8 mouse cellular contexts compared by ENCODE assay signal in genomic region chr17:46159236-46159635, GRCm38 (mm10). TPM values are rescaled to one million over a fixed set of nuclear protein-coding genes. Genes with fewer than 3 reads are reported as not detected.
DNase-seq lines count a peak whose midpoint lies in the region; ATAC-seq and TF ChIP-seq lines count a peak whose summit lies in the region.

No protein-coding gene starts in this region.

- H3K36me3 ChIP-seq in heart, adult 2 months (ENCODE audit: control insufficient read depth, insufficient read depth, low read length), result no peaks in the 10 kb centered on the region
- H3K36me3 ChIP-seq in limb, embryonic 12.5 days, result peaks cover 15% of the 10 kb centered on the region
- peaks cover 2% of the 10 kb centered on the region; the same call in 1 of the 2 replicates for H3K36me3 ChIP-seq in stomach, postnatal 0 days (ENCODE audit: control insufficient read depth, insufficient read depth, low read length)

- H3K27me3 ChIP-seq in heart, adult 2 months (ENCODE audit: control insufficient read depth, insufficient read depth, low read length), result no peaks in the 10 kb centered on the region
- no peaks in the 10 kb centered on the region for H3K27me3 ChIP-seq in limb, embryonic 12.5 days
- no peaks in the 10 kb centered on the region for H3K27me3 ChIP-seq in stomach, postnatal 0 days (ENCODE audit: control insufficient read depth, insufficient read depth, low read length)

- TF ChIP-seq CTCF in heart, adult 2 months (IDR thresholded peaks at IDR 0.05), result no peak
- no peak for TF ChIP-seq CTCF in stomach, postnatal 0 days (IDR thresholded peaks at IDR 0.05; ENCODE audit: low read depth)

- H3K9ac ChIP-seq in heart, adult 2 months (ENCODE audit: low read depth, low read length), result no peak overlapping the region
- H3K9ac ChIP-seq in limb, embryonic 12.5 days (replicated peaks), result no peak overlapping the region
- H3K9ac ChIP-seq in stomach, postnatal 0 days (ENCODE audit: low read length), result no peak overlapping the region

- no peak for ATAC-seq in limb, embryonic 12.5 days (ENCODE audit: insufficient number of reproducible peaks, insufficient read depth, low FRiP score, low TSS enrichment, low read depth)
- no peak; the same call in 1 of the 2 replicates for ATAC-seq in stomach, postnatal 0 days (ENCODE audit: low FRiP score, low TSS enrichment)
- ATAC-seq in monocyte, adult 5-6 weeks (replicated peaks; ENCODE audit: insufficient number of reproducible peaks, low FRiP score, low TSS enrichment, poor library complexity, severe bottlenecking), result no peak

- no peak for TF ChIP-seq POLR2A in heart, adult 2 months (IDR thresholded peaks at IDR 0.05; ENCODE audit: insufficient read depth, low read depth, low read length)

- H3K27ac ChIP-seq in heart, adult 2 months, result peak overlapping the region; percentile 95
- no peak overlapping the region; the same call in 1 of the 2 replicates for H3K27ac ChIP-seq in limb, embryonic 12.5 days
- H3K27ac ChIP-seq in stomach, postnatal 0 days (replicated peaks), result peak overlapping the region; percentile 92

- no peak overlapping the region; the same call in 1 of the 2 replicates for H3K4me3 ChIP-seq in heart, adult 2 months
- H3K4me3 ChIP-seq in limb, embryonic 12.5 days (replicated peaks), result peak overlapping the region; percentile 73; the same call in 1 of the 2 replicates
- peak overlapping the region; percentile 80 for H3K4me3 ChIP-seq in stomach, postnatal 0 days (ENCODE audit: low read depth, low read length)

- peak overlapping the region; percentile 83; the same call in 1 of the 2 replicates for H3K4me2 ChIP-seq in limb, embryonic 12.5 days
- H3K4me2 ChIP-seq in stomach, postnatal 0 days (replicated peaks; ENCODE audit: low read depth), result peak overlapping the region; percentile 73; the same call in 1 of the 2 replicates

- 19% methylated on average over 2 of the region's 2 CpGs for WGBS in heart, adult 2 months
- WGBS in limb, embryonic 12.5 days, result 64% methylated on average over 2 of the region's 2 CpGs
- WGBS in stomach, postnatal 0 days, result 49% methylated on average over 2 of the region's 2 CpGs

- no peak for TF ChIP-seq EP300 in heart, adult 2 months (IDR thresholded peaks at IDR 0.05; ENCODE audit: insufficient read depth, low read depth, low read length)
- TF ChIP-seq EP300 in stomach, postnatal 0 days (optimal IDR thresholded peaks at IDR 0.05), result no peak

- DNase-seq in heart, adult 2 months, result no peak
- no peak for DNase-seq in heart, adult 8-10 months (ENCODE audit: low spot score)
- peak; percentile 59 for DNase-seq in spleen, adult 12 weeks (ENCODE audit: low spot score)
- no peak for DNase-seq in spleen, adult 18-20 months
- no peak for DNase-seq in stomach, postnatal 0 days (ENCODE audit: low spot score)
- DNase-seq in cerebellum, adult 18-20 months, result no peak

- H3K9me3 ChIP-seq in limb, embryonic 12.5 days, result no peaks in the 10 kb centered on the region
- H3K9me3 ChIP-seq in stomach, postnatal 0 days (ENCODE audit: control insufficient read depth, low read length), result no peaks in the 10 kb centered on the region

- H3K79me2 ChIP-seq in heart, adult 2 months (replicated peaks; ENCODE audit: control insufficient read depth, insufficient read depth, low read length), result no peaks in the 10 kb centered on the region

- intact Hi-C loops in heart, adult 2 months (cut with DNase I), result loop anchor here (10.0 kb wide), 1 partner anchor 574 kb away; no protein-coding TSS in a partner anchor

- peaks cover 10% of the 10 kb centered on the region for H3K4me1 ChIP-seq in heart, adult 2 months (ENCODE audit: control insufficient read depth, insufficient read depth, low read length)
- peaks cover 22% of the 10 kb centered on the region for H3K4me1 ChIP-seq in limb, embryonic 12.5 days (replicated peaks)
- no peaks in the 10 kb centered on the region; the same call in 1 of the 2 replicates for H3K4me1 ChIP-seq in stomach, postnatal 0 days (replicated peaks; ENCODE audit: control insufficient read depth, insufficient read depth)

RNA-seq across cellular contexts. Expression of gene Gtpbp2, which starts 1.6 kb away (rescaled TPM):
- total RNA-seq in heart, adult 2 months (2021), result 10 to 100 TPM; 55.2 to 57.3 TPM
- 94.4 and 132 TPM in 2 replicates for polyA plus RNA-seq in heart, adult 2 months (2012; rRNA removed)
- total RNA-seq in heart, adult 8-10 months (2022), result 10 to 100 TPM; 55.8 to 74.5 (median 59.0) TPM
- polyA plus RNA-seq in limb, embryonic 12.5 days (2016; fragmentation: Nextera tagmentation; extraction: Ambion mirVana), result 46.5 and 51.0 TPM in 2 replicates
- 21.2 and 21.6 TPM in 2 replicates for polyA plus RNA-seq in stomach, postnatal 0 days (2015; fragmentation: Nextera tagmentation; extraction: Ambion mirVana)
- total RNA-seq in monocyte, adult 5-6 weeks (2017), result 84.1 to 127 TPM (median 93.1 TPM) in 3 replicates

RNA-seq across cellular contexts. Expression of gene Mad2l1bp, which starts 5.9 kb away (rescaled TPM):
- 10 to 100 TPM; 17.1 to 24.1 TPM for total RNA-seq in heart, adult 2 months (2021)
- polyA plus RNA-seq in heart, adult 2 months (2012; rRNA removed), result 21.0 and 27.1 TPM in 2 replicates
- total RNA-seq in heart, adult 8-10 months (2022), result 10 to 100 TPM; 19.2 to 27.4 (median 21.6) TPM
- 36.1 and 36.4 TPM in 2 replicates for polyA plus RNA-seq in limb, embryonic 12.5 days (2016; fragmentation: Nextera tagmentation; extraction: Ambion mirVana)
- 35.5 and 35.8 TPM in 2 replicates for polyA plus RNA-seq in stomach, postnatal 0 days (2015; fragmentation: Nextera tagmentation; extraction: Ambion mirVana)
- 4.2 to 10.8 TPM (median 6.1 TPM) in 3 replicates for total RNA-seq in monocyte, adult 5-6 weeks (2017)

RNA-seq across cellular contexts. Expression of gene Rsph9, which starts 15.2 kb away (rescaled TPM):
- total RNA-seq in heart, adult 2 months (2021), result 1 to 10 TPM; 1.0 to 1.4 TPM
- 1.7 and 2.4 TPM in 2 replicates for polyA plus RNA-seq in heart, adult 2 months (2012; rRNA removed)
- total RNA-seq in heart, adult 8-10 months (2022), result under 1 TPM; 0.57 to 0.97 (median 0.84) TPM
- 9.5 and 12.7 TPM in 2 replicates for polyA plus RNA-seq in limb, embryonic 12.5 days (2016; fragmentation: Nextera tagmentation; extraction: Ambion mirVana)
- polyA plus RNA-seq in stomach, postnatal 0 days (2015; fragmentation: Nextera tagmentation; extraction: Ambion mirVana), result 13.1 and 13.6 TPM in 2 replicates
- total RNA-seq in monocyte, adult 5-6 weeks (2017), result 1.5 TPM in 1 of 3 replicates, not detected in the others

RNA-seq across cellular contexts. Expression of gene Polh, which starts 43.2 kb away (rescaled TPM):
- total RNA-seq in heart, adult 2 months (2021), result 1 to 10 TPM; 8.2 to 8.3 TPM
- 3.5 and 4.6 TPM in 2 replicates for polyA plus RNA-seq in heart, adult 2 months (2012; rRNA removed)
- total RNA-seq in heart, adult 8-10 months (2022), result 1 to 10 TPM; 7.2 to 9.0 (median 8.5) TPM
- 15.4 and 16.0 TPM in 2 replicates for polyA plus RNA-seq in limb, embryonic 12.5 days (2016; fragmentation: Nextera tagmentation; extraction: Ambion mirVana)
- polyA plus RNA-seq in stomach, postnatal 0 days (2015; fragmentation: Nextera tagmentation; extraction: Ambion mirVana), result 7.5 and 8.0 TPM in 2 replicates
- 7.5 to 15.6 TPM (median 7.7 TPM) in 3 replicates for total RNA-seq in monocyte, adult 5-6 weeks (2017)

RNA-seq across cellular contexts. Expression of gene Xpo5, which starts 43.3 kb away (rescaled TPM):
- 10 to 100 TPM; 21.5 to 22.0 TPM for total RNA-seq in heart, adult 2 months (2021)
- polyA plus RNA-seq in heart, adult 2 months (2012; rRNA removed), result 14.2 and 21.5 TPM in 2 replicates
- total RNA-seq in heart, adult 8-10 months (2022), result 10 to 100 TPM; 20.0 to 23.2 (median 21.6) TPM
- polyA plus RNA-seq in limb, embryonic 12.5 days (2016; fragmentation: Nextera tagmentation; extraction: Ambion mirVana), result 61.6 and 63.1 TPM in 2 replicates
- polyA plus RNA-seq in stomach, postnatal 0 days (2015; fragmentation: Nextera tagmentation; extraction: Ambion mirVana), result 11.5 and 12.2 TPM in 2 replicates
- total RNA-seq in monocyte, adult 5-6 weeks (2017), result 20.3 to 29.2 TPM (median 21.2 TPM) in 3 replicates
